8 mouse cellular contexts compared by ENCODE assay signal in the genomic region with DNA sequence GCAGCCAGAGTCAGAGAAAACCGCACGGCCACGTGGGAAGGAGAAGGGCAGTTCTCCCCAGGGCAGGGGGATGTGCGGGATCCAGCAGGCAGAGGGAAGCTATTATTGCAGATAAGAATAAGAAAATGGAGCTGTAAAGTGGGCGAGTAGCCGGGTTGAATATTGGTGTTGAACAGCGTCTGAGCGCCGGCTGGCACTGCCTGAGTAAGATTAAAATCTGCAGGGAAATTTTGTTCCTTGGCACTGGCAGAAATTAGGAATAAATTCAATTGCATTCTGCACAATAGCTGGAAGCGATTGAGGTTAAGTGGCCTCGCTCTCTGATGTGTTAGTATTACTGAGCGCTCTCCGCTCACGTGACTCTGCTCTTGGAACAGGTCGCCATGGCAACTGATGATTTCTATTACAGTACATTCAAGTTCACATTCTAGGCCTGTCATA. TPM values are rescaled to one million over a fixed set of nuclear protein-coding genes. Genes with fewer than 3 reads are reported as not detected.
DNase-seq lines count a peak whose midpoint lies in the region; ATAC-seq and TF ChIP-seq lines count a peak whose summit lies in the region.
"Had no signal": no experiment of that assay in that cellular context is flagged by ENCODE, and none has a peak within 500 bp of the region (broad histone marks: within the 10 kb centered on the region; RNA-seq: fewer than 3 reads in every experiment).

No protein-coding gene starts in this region.

- H3K27ac ChIP-seq in cerebellum, adult 2 months (ENCODE audit: insufficient read depth, low read length): no peak overlapping the region

- H3K4me1 ChIP-seq in cerebellum, adult 2 months (ENCODE audit: control insufficient read depth, insufficient read depth, low read length): 0 out of 2 replicates have a peak, but pooled peaks cover 2% of the 10 kb centered on the region

- peak overlapping the region; percentile 65 for H3K4me3 ChIP-seq in cerebellum, adult 2 months (replicated peaks; ENCODE audit: insufficient read depth, low read depth, low read length)
- H3K4me3 ChIP-seq: myocyte had no signal

- no peak for TF ChIP-seq POLR2A in cerebellum, adult 2 months (IDR thresholded peaks at IDR 0.05; ENCODE audit: borderline replicate concordance, insufficient read depth, low read length)

- no peak for ATAC-seq in erythroblast, adult 5-6 weeks (replicated peaks; ENCODE audit: low FRiP score, poor library complexity, severe bottlenecking)

- H3K27me3 ChIP-seq in cerebellum, adult 2 months (ENCODE audit: control insufficient read depth, insufficient read depth, low read length): no peaks in the 10 kb centered on the region

- TF ChIP-seq CTCF in cerebellum, adult 2 months (IDR thresholded peaks at IDR 0.05; ENCODE audit: borderline replicate concordance, insufficient read depth, low read depth, low read length): no peak

- WGBS in cerebellum, adult 2 months: 12% methylated on average over 15 of the region's 15 CpGs

- peak; percentile 50 for DNase-seq in ZHBTc4 (ENCODE audit: low read depth, low spot score)
- DNase-seq in cerebellum, adult 2 months: peak; percentile 37 to 56
- DNase-seq in frontal cortex, postnatal 10 days (ENCODE audit: low spot score in 2 of 2): peak; percentile 50 to 56
- DNase-seq in layer of hippocampus, adult 8-10 months (ENCODE audit: low spot score in 2 of 2): peak; percentile 70 to 71
- DNase-seq in lung, postnatal 36 days: peak; percentile 72
- peak; percentile 12 for DNase-seq in skeletal muscle tissue, adult 2 months (ENCODE audit: low read depth, low spot score)

RNA-seq across cellular contexts. Expression of gene Pmfbp1, which starts 29.4 kb away (rescaled TPM):
- 0.36 and 0.80 TPM in 2 replicates for polyA plus RNA-seq in cerebellum, adult 2 months (2012; rRNA removed)
- total RNA-seq in layer of hippocampus, adult 8-10 months (2022): under 1 TPM in 2 of 4 experiments, not detected in 2; 0.20 to 0.45 TPM
- not detected in 2 replicates for total RNA-seq in erythroblast, adult 5-6 weeks (2015; ENCODE audit: low replicate concordance)
- total RNA-seq in erythroblast, adult 5-6 weeks (2017; ENCODE audit: low replicate concordance): not detected in 2 replicates
- polyA plus RNA-seq: myocyte had no signal

Comparison
In these comparisons a context has a peak if more than half of its experiments do, and no peak if none do; other contexts are left out.
1. DNase-seq: peak in every context shown above with its lines; median percentile 72 in lung, postnatal 36 days; 70 in layer of hippocampus, adult 8-10 months; 53 in frontal cortex, postnatal 10 days; 50 in ZHBTc4; 46 in cerebellum, adult 2 months; 12 in skeletal muscle tissue, adult 2 months.